Mouse (Mus musculus) large intestine, adult 2 months (tissue): ENCODE data around the gene Adamts14. TPM values are rescaled to one million over a fixed set of nuclear protein-coding genes. Genes with fewer than 3 reads are reported as not detected.
A peak's percentile ranks its signal among the peaks of the same experiment; 100 is the strongest.

Source experiments
- DNase-seq: peaks from one replicate; pipeline ENCODE4 v3.0.0-alpha.2; 2012; ENCODE audit warnings: low read depth, low spot score
- WGBS: fragments of 180-500 bp; shearing (Covaris S2); methylation state at CpG from one replicate; pipeline ENCODE4 v1.1.7; 2018; 5-methylcytosine and 5-hydroxymethylcytosine counted together
- polyA plus RNA-seq: library from polyadenylated mRNA; depleted of rRNA; stranded (reverse); fragments of >200 nt; gene quantifications from 2 replicates; pipeline ENCODE4 v1.2.3, GENCODE M21; 2012; rRNA removed

Adamts14 gene
- polyA plus RNA-seq, 1 experiment, result 0.99 TPM

- WGBS, result 30% methylated on average over 3 of the region's 3 CpGs
These were observed 114.6 kb downstream of the Adamts14 start for GRCm38 (mm10) chr10:61158594-61158993.

DNA sequence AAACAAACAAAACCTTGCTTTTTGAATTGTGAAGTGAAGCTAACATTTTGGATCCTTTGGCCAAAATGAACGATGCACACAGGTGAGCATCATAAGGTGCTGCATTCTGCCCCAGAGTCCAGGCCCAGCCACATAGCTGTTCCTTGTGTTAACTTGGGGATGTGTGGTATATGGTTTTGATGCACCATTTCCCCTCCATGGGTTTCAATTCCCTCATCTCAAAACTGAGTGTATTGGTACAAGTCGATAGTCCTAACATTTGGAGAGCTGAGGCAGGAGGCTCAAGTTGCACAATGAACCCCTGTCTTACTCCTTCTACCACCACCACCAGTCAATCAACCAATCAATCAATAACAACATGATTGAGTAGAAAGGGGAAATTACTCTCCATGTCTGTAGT lies 116.8 kb downstream of the Adamts14 start:
- WGBS, result 92% methylated on average over 2 of the region's 2 CpGs
- DNase-seq, result no peak

More at GRCm38 (mm10) chr10:61158594-61158993, 114.6 kb downstream of the Adamts14 start:
- no peak for DNase-seq

DNA sequence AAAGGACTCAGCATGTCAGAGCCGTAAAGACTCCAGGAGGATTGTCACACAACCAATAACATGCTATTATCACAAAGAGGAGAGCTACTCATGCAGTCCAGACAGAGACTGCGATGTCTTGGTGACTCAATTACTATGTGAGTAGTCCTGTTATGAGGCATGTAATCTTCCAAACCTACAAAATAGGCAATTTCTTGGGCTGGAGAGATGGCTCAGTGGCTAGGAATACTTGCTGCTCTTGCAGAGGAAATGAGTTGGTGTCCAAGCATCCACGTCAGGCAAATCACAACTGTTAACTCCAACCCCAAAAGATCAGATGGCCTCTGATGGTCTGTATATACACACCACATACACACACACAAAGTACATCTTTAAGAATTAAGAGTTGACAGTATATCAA lies 117.6 kb downstream of the Adamts14 start:
- 75% methylated on average over 3 of the region's 3 CpGs for WGBS
- DNase-seq, result no peak

GRCm38 (mm10) chr10:61152131-61152530 lies 121.1 kb downstream of the Adamts14 start:
- DNase-seq, result no peak

DNA sequence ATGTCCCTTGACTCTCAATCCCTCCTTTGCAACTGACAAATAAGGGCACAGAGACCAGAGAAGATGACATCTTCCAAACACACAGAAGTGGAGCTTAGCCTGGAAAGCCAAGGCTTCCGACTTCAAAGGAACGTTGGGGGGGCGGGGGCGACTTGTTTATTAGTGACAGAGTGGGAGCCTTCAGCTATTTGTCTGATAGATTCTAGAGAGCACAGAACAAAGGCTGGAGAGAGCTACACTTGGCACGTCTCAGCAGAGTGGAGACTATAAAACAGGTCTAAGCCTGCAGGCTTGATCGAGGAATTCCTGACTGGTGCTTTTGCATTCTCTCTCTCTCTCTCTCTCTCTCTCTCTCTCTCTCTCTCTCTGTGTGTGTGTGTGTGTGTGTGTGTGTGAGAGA lies 122.6 kb downstream of the Adamts14 start:
- 42% methylated on average over 6 of the region's 6 CpGs for WGBS

GRCm38 (mm10) chr10:61149476-61149875 lies 123.8 kb downstream of the Adamts14 start:
- 50% methylated on average over 3 of the region's 3 CpGs for WGBS
- DNase-seq, result no peak

More for the DNA sequence above, 122.6 kb downstream of the Adamts14 start:
- DNase-seq, result no peak

- peak; percentile 64 for DNase-seq
- under 1% methylated on average over 78 of the region's 82 CpGs for WGBS
These were observed 125.8 kb downstream of the Adamts14 start, which contains the start of gene Sgpl1 for GRCm38 (mm10) chr10:61147157-61148040. Gene Sgpl1, minus strand, starts transcription at chr10:61147703.

Other genes starting within 250 kb of the Adamts14 start
- gene Pcbd1, start 184.1 kb downstream of the Adamts14 start, polyA plus RNA-seq, result 60.3 and 60.5 TPM in 2 replicates
- 58.0 and 161 TPM in 2 replicates for gene Sgpl1, start 125.7 kb downstream of the Adamts14 start, polyA plus RNA-seq
- 0.11 and 0.14 TPM in 2 replicates for gene Tbata, start 101.5 kb downstream of the Adamts14 start, polyA plus RNA-seq
- 1.2 and 1.8 TPM in 2 replicates for gene Prf1, start 24.4 kb upstream of the Adamts14 start, polyA plus RNA-seq
- 3.3 and 4.0 TPM in 2 replicates for gene Pald1, start 110.1 kb upstream of the Adamts14 start, polyA plus RNA-seq
- 0.05 and 0.16 TPM in 2 replicates for gene Nodal, start 144.5 kb upstream of the Adamts14 start, polyA plus RNA-seq
- 63.8 and 102 TPM in 2 replicates for gene Eif4ebp2, start 179.2 kb upstream of the Adamts14 start, polyA plus RNA-seq
- gene Lrrc20, start 202.4 kb upstream of the Adamts14 start, polyA plus RNA-seq, result 7.8 and 9.2 TPM in 2 replicates